Mouse (Mus musculus): ENCODE results near the gene Lrch1.

DNA sequence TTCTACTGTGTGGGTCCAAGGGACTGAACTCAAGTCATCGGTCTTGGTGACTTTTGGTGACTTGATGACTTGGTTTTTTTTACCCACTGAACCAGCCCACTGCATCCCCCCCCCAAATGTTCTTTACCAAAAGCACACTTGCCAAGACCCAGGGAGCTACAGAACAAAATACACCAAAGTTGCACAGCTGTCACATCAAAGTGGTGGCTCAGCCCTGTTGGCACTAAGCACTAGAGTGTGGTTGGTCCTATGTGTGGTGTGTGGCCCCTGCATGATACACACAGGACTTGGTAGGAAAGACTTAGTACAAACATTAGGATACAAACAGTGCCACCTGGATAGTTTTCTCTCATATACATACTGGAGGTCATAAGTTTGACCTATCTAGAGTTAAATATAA, 113.5 kb downstream of the Lrch1 start:
- TF ChIP-seq CHD2 (IDR thresholded peaks at IDR 0.05; ENCODE audit: low read depth, low read length) (no peak), ZNF384 (IDR thresholded peaks at IDR 0.05; ENCODE audit: low read depth, low read length) (no peak)

Measured in ES-E14 (cell line).